Mouse (Mus musculus) thymus, postnatal 10 days (tissue): ENCODE results near the gene Rtbdn.
A peak's percentile ranks its signal among the peaks of the same experiment; 100 is the strongest.
"Not testable (repeated sequence)": the region's sequence is repeated elsewhere in the genome, so short reads cannot be mapped to it uniquely, and the experiment has no call there.

Source experiments
- DNase-seq, 2 experiments: peaks; one replicate each; pipeline ENCODE4 v3.0.0; 2021; ENCODE audit warnings: low spot score in 2 of 2

Rtbdn gene

GRCm38 (mm10) chr8:84946528-84947240, at the start of gene Rtbdn:
Gene Rtbdn (plus strand): TSS chr8:84946991.
- no peak for DNase-seq

GRCm38 (mm10) chr8:84901071-84901470, 45.7 kb upstream of the Rtbdn start:
- no peak for DNase-seq

DNA sequence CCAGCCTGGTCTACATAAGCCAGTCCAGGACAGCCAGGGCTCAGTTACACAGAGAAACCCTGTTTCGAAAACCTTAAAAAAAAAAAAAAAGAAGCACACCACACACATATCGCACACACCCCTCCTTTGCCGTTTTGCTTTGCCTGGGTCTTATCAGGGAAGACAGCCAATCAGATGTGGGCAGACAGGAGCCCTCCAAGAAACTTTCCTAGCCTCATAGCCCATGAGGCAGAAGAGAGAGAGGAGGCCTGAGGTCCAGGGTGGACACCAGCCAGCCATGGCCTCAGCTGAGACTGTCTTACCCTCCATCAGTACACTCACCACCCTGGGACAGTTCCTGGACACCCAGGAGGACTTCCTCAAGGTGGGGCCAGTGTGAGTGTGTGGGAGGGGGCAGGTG, 45.0 kb upstream of the Rtbdn start, which contains the start of gene Klf1:
Gene Klf1, plus strand, starts transcription at position 177 of the 400 bp plus-strand sequence.
- no peak for DNase-seq

GRCm38 (mm10) chr8:84902367-84902919, 44.3 kb upstream of the Rtbdn start:
- peak; percentile 15 to 31 for DNase-seq

- peak; percentile 92 to 98 for DNase-seq
These were observed 43.7 kb upstream of the Rtbdn start for GRCm38 (mm10) chr8:84902920-84903661.

DNA sequence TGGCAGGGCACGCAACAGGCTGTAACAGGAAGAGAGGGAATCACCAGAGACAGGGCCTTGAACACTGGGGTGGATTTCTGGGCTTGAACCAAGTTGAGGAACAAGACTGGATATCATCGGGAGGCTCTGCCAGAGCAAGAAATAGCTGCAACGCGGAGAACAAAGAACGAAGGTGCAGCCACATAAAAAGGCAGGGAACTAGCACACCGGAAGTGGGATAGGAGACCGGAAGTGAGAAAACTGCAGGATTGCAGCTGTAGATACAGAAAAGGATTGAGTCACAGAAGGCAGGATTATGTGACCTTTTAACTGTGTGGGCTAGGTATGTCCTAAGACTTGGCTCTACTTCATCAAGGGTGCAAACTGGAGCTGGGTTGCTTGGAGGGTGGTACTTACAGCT, 42.4 kb upstream of the Rtbdn start:
- DNase-seq: peak in 1 of 2 experiments; percentile 9

DNA sequence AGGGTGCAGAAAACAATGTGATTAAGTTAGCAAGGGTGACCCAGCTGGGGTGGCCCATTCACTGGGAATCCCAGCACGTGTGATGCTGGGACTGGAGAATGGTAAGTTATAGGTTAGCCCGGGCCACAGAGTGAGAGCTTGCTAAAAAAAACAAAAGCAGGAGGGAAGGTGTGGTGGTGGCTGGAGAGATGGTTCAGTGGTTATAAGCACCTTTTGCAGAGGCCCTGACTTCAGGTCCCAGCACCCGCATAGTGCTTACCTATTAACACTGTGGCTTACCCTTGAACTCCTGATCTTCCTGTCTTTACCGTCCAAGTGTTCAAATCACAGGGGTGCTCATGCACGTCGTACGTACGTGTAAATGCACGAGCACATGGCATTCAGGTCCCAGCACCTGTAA, 39.8 kb upstream of the Rtbdn start:
- no peak for DNase-seq

DNA sequence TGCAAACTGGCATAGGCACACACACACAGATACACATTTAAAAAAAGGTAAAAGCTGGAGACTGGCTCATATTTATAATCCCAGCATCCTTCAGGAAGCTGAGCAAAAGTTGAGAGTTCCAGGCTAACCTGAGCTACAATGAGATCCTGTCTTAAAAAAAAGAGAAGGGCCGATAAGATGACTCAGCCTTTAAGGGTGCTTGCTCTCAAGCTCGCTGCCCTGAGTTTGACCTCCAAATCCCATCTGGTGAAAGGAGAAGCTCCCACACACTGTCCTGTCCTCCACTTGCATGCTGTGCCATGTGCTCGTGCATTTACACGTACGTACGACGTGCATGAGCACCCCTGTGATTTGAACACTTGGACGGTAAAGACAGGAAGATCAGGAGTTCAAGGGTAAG, 39.3 kb upstream of the Rtbdn start:
- no peak for DNase-seq

- DNase-seq: not testable (repeated sequence)
These were observed 38.8 kb upstream of the Rtbdn start for GRCm38 (mm10) chr8:84907979-84908378.

GRCm38 (mm10) chr8:84908421-84909161, 38.2 kb upstream of the Rtbdn start, which contains the start of gene Dnase2a:
Gene Dnase2a (plus strand): TSS chr8:84908560.
- DNase-seq: peak; percentile 58 to 68

- DNase-seq: no peak
These were observed 37.5 kb upstream of the Rtbdn start for GRCm38 (mm10) chr8:84909162-84909767.

- no peak for DNase-seq
These were observed 36.8 kb upstream of the Rtbdn start for GRCm38 (mm10) chr8:84909949-84910348.

GRCm38 (mm10) chr8:84910551-84910950, 36.2 kb upstream of the Rtbdn start:
- DNase-seq: no peak

DNA sequence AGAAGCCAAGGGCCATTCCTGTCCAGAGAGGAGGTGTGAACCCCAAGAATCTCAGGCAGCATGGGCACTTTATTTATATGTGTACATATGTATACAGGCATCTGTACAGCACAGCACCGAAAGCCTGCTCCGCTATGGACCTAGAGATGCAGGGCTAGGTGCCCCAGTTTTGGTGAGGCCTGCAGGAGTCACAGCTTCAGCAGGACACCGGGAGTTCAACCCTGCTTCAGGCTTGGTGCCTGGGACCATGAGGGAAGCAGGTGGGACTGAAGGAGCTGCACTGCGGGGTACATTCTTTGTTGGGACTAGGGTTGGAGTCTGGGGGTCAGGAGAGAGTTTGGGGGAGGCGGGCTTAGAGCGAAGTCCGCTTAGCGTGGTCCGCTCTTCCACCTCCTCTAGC, 34.9 kb upstream of the Rtbdn start:
- DNase-seq: no peak

DNA sequence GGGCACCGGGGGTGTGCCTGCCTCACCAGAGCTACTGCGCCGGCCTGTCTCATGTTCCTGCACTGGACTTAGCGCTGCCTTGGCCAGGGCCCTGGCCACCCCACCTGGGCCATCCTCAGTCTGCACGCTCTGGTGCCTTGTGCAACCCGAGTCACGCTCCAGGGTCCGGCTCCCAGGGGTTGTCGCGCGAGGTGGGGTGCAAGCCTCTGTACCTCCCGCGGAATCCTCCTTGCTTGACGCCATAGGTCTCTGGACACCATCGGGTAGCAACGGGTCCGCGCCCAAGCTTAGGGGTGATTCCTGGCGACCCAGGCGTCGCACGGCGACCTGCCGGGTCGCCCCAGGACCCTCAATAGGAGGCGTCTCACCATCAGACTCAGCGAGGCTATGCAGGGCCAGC, 34.4 kb upstream of the Rtbdn start:
- DNase-seq: no peak

GRCm38 (mm10) chr8:84912895-84913501, 33.8 kb upstream of the Rtbdn start:
- DNase-seq: peak; percentile 69 to 70

DNA sequence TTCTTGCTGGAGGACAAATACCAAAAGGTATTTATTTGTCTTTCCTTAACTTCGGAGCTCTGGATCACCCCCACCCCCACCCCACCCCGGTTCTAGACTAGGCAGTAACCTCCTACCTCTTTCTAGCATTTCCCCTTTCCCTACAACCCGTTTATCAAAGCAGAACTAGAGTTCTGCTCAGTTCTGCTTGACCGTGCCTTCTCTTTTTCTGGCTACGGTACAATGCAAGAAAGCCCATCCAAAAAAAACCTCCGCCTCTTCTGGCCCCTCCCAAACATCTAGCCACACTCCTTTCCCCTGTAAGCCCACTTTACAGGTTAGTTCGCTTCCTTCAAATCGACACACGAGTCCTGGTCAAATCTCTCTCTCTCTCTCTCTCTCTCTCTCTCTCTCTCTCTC, 33.3 kb upstream of the Rtbdn start:
- no peak for DNase-seq

GRCm38 (mm10) chr8:84913960-84914359, 32.8 kb upstream of the Rtbdn start:
- peak in 1 of 2 experiments; percentile 37 for DNase-seq

GRCm38 (mm10) chr8:84915269-84915668, 31.5 kb upstream of the Rtbdn start:
- no peak for DNase-seq

DNA sequence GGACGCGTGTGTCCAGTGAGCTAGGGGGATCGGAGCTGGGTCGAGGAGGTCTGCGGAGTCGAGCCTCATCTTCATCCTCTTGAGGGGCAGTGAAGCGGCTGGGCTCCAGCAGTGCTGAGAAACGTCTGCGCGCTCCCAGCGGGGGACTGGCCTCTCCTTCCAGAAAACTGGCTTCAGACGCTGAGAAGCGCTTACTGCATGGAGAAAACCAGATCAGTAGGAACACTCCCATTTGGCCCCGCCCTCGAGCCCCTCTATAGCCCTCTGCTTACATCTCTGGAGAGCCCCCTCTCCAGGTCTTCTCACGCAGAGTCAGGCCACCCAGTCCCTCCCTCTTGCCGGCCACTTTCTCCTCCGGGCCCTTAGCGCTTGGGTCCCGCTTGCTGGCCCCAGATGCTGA, 29.0 kb upstream of the Rtbdn start:
- DNase-seq: no peak

- no peak for DNase-seq
These were observed 28.1 kb upstream of the Rtbdn start for GRCm38 (mm10) chr8:84918646-84919045.
